Mouse (Mus musculus) liver, postnatal 0 days (tissue): ENCODE data around the gene Fam131c.

Experiments used
- CTCF ChIP-seq: sonication (generic); IDR thresholded peaks from 2 replicates; pipeline ENCODE4 v1.5.1; 2016; ENCODE audit warnings: antibody characterized with exemption, low read depth
- EP300 ChIP-seq: IDR thresholded peaks from 2 replicates; pipeline ENCODE4 v1.6.1; 2016; ENCODE audit warnings: antibody characterized with exemption, low read depth, mild to moderate bottlenecking

DNA sequence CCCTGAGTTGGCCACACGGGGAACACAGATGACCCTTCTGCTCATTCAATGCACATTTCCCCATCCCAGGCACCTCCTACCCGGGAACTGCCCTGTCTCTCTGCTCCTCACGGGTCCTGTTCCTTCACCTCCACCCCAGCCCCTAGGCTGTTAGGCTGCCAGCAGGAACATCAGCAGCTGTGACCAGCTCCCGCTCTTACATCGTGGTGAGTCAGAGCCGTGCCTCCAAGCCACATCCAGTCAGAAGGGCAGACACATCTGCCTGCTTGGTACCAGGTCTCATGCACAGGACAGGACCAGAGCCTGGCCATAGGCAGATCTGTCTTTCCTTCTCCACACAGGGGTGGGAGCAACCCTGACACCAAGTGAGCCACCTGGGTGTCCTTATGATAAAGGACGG is 2.1 kb upstream of the Fam131c start:
- TF ChIP-seq CTCF (no peak), EP300 (no peak)
